Mouse (Mus musculus) spleen, postnatal 36 days (tissue): ENCODE measurements at regions not wholly inside any gene's neighbourhood (a gene's known extent, or its start where the extent isn't known, plus 50 kb on each side); places are given as distances from the start of the nearest gene placed in this dataset.

Experiments used
- DNase-seq, 2 experiments: peaks; one replicate each; pipeline ENCODE4 v3.0.0; 2022; ENCODE audit warnings: low spot score in 2 of 2, mixed read lengths in 1 of 2

DNA sequence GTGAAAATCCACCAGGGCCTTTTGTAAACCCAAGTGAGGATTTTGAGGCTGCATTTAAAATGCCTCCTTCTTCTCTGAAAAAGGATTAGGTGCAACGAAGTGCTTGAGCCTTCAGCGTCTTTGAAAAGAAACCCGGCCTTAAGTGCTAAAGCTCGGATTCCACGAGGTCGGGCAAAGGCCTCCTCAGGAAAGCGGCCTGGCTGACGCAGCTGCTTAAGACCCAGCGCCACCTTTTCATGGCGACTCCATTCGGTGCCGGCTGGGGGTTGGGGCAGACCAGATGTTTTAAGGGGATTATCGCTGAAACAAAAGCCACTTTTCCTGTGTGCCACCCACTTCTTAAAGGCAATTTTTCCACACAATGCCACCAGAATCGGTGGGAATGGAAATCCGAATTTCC, 61.6 kb upstream of the 4932438H23Rik start:
- DNase-seq, result no peak

DNA sequence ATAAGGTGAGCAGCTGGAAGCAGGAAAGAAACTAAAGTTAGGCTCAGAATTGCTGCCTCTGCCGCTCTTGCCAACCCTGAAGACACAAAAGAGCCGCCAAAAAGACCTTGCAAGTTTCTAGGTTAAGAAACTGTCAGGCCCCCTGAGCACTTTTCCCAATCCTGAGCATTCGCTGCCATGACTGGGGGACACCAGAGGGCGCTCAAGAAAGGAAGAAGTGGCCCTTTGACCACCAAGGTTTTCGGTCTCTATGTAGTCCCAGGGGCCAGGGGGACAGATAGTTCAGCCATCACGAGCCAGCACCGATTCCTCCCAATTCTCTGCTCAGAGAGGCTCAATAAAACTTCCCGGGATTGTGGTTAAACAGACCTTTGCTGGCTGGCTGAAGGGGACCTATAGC, 64.6 kb upstream of the Olig2 start:
- DNase-seq, result no peak

DNA sequence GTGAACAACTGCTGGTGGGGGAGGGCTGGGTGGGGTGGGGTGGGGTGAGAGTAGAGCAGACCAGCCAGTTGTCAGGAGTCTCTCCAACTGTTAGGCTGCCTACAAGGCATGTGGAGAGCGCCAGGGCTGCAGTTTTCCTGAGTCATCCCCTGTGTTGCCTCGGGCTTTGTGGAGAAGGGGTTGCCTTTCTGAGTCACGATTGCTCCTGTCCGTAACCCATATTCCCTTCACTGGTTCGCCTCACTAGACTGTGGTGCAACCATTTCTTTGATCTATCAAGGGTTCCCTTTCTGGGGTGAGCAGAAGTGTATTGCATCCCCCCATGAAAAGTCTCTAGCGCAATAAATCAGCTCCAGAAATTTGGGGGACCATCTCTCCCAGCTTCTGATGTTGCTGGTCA, 63.6 kb upstream of the Olig2 start:
- no peak for DNase-seq

DNA sequence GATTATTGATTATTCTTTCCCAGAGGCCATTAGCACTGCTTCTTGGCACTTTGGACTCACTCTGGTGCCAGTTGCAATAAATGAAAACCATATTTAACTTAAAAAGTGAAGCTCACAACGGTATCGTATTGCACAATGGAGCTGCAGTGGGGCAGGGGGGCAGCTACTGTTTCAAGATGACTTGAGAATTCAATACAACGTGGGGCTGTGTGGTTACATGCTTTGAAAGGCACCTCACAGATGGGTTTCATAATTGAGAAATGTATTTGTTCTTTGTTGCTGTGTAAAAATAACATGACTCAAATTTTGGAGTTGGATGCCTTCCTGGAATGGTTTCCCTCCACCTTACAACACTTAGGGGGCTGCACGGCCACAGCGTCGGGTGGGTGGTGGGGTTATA, 62.9 kb upstream of the Olig2 start:
- no peak for DNase-seq

DNA sequence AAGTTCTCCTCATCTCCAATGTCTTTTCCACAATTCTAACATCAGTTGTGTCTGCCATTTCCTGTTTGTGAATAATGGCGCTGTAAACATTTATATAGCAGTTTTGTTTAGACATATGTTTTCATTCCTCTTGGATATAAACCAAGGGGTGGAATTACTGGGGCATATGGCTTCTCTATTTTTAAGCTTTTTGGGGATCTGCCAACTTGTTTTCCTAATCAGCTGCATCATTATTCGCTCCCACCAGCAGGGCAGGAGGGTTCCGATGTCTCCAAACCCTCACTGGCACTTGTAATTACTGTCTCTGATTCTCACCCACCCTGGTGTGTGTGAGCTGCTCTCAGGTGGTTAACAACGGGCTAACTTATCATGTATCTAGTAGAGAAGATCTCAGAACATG, 59.4 kb upstream of the Olig2 start:
- no peak for DNase-seq

DNA sequence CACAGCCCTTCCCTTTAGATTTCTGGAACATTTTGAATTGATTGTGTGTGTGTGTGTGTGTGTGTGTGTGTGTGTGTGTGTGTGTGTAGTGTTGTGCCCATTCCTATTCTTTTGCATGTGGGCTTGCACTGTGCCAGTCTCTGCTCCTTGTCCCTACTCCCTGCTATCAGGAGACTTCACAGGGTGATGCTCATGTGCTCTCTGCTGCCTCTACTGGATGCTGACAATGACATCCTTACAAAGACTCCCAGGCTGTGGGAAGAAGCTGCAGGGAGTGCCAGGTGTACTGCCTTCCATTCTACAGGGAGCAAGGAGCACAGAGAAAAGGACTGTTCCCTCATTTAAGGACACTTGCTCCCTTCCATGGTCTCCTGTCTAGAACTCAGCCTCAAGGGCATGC, 58.4 kb upstream of the Olig2 start:
- DNase-seq, result peak in 1 of 2 experiments; percentile 4

DNA sequence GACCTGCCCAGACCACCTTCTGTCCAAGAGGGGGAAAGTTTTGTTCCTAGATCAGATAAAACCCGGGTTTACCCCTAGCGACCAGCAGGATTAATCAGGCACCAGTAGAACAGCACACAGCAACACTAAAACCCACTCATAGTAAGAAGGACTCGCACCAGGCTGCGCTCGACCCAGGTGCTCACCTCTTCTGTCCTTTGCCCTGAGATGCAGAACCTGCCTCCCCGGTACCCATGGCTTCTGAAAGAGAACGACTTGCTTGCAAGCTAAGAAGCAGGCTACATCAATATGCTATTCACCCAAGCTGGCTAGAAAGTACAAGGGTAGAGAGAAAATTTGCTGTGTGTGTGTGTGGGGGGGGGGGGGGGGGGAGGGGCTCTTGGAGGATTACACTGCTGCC, 56.9 kb upstream of the Olig2 start:
- no peak for DNase-seq

DNA sequence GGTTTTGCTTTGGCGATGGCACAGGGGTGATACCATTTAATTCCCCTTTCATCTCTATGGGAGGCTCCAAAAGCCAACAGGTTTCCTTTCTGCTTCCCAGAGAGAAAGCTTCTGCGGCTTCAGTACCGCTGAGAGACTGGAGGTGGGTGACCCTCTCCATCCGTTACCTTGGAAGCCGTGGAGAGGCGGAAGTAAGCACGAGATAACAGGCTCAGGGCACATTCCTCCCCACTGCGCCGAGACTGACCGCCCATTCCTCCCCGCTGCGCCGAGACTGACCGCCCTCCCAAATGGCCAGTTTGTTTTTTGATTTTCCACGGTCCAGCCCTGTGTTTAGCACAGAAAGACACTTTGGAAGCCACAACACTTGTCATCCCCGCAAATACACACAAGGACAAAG, 55.4 kb upstream of the Olig2 start:
- DNase-seq, result no peak

DNA sequence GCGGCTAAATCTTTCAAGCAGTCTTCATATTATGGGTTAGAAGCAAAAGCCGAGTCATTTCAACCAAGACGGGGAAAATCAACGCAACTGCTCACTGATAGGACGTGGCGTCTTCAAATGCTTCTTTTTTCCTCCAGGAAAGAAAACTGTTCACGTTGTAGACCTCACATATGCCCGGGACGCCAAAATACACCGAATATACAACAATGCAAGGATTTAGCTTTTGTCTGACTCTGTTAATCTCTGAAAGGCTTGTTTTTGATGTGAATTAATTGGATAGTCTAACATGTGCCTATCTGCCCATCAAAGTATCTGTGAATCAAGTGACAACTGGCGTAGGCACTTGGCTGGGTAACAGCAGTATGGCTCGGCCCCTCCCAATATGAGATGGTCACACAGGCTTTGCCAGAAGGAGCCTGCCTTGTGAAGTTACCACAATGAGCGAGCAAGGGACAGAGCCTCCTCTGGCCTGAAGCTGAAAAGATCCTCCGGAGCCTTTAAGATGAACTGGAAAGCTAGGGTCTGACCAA, 53.3 kb upstream of the Olig2 start:
- no peak for DNase-seq

DNA sequence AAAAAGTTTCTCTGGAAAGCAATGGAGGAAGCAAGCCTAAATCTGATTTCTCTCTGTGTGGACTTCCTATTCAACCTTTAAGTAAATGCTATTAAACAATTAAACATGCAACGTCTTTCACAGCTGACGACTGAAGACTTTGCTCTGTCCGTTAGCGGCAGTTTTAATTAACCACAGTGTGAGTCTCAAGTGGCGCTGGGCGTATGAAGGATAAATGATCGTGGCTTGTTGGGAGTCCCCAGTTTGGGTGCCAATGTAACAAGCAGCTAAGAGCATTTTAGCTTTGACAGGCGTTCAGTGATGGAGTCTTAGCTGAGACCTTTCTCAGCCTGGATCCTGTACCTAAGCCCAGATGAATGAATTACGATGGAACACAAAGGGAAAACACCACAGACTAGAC, 52.7 kb upstream of the Olig2 start:
- DNase-seq, result no peak

DNA sequence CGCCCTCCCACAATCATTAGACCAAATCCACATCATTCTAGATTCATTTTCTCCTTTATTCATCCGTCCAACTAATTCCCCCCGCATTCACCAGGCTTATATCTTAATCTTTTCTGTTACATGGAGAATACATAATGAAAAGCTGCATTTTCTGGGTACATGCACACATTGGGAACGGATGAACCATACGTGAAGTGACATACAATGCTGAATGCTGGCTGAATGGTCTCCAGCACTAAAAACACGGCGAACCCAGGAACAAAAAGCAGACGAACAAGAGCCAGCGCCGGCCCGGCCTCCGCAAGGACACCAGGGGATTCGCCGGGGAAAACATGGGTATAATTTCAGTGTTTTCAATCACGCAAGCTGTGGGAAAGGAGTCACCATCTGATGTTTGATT, 52.0 kb upstream of the Olig2 start:
- no peak for DNase-seq

DNA sequence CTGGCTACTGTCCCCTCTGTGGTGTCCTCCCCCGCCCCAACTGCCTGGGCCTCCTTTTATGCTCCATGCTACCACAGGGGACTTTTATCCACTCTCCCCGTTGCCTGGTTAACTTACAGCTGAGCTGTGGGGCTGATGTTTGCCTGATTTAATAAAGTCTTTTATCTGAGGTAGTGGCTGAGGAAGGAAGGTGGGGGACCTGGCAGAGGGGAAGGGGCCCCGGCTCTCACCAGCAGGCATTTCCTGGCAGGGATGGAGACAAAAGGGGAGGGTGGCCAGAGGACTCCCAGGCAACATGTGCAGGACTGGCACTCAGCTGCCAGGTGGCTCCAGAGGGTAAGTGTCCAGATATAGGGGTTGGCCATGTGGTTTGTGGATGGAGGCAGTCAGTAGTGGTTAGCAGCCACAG, 51.4 kb upstream of the Olig2 start:
- no peak for DNase-seq

DNA sequence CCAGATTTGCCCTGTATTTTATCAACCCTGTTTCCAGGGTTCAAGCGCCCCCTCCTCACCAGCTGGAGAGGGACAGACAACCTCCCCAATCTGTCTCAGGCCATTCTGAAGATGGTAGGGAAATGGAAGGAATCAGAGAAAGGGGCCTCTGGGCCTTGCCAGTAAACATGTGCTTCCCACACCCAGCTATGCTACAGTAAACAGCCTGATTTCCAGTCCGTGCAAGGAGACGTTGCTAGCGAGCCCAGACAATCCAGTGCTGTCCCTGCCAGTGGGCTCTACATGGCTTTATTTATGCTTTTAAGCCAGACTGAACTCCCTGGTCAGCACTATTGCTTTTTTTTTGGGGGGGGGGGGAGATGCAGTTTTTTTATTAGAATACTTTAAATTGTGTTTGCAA, 50.9 kb upstream of the Olig2 start:
- no peak for DNase-seq
